Mouse (Mus musculus): ENCODE results near the gene Urm1.
"Not testable (repeated sequence)": the region's sequence is repeated elsewhere in the genome, so short reads cannot be mapped to it uniquely, and the experiment has no call there.

Urm1 gene

GRCm38 (mm10) chr2:29820025-29820817 lies at the start of gene Urm1:
Gene Urm1, plus strand, starts transcription at chr2:29820075.
- DNase-seq = peak; percentile 55

DNA sequence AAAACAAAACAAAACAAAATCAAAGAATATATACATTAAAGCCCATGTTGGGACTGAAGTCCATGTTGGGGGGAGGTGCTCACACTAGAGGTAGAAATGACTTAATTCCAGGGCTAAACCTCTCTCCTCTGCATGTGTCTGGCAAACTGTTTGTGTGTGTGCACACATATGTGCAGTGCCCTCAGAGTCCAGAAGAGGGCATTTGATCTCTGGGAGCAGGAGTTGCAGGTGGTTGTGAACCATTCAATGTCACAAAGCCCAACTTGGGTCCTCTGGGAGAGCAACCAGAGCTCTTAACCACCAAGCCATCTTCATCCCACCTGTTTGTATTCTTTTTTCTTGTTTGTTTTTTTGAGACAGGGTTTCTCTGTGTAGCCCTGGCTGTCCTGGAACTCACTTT lies 49.7 kb upstream of the Urm1 start:
- DNase-seq = no peak

GRCm38 (mm10) chr2:29771611-29772461 lies 48.0 kb upstream of the Urm1 start:
- no peak for DNase-seq

DNA sequence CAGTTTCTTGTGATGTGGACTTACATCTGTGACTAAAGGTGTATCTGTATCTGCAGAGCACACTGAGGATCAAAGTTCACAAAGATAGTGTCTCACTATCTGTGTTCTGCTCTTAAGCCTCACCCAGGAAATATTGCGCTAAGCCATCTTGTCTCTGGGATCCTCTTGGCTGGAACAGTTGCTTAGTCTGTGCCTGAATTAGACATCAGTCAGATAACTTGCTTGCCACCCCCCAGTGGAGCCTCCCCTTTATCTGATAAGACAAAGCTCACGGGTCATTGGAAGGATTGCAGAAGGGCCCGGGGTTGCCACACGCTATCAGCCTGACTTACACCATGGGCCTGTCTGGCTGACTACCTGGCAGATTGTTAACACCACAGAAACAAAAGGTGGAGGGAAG lies 46.6 kb upstream of the Urm1 start:
- DNase-seq = no peak

DNA sequence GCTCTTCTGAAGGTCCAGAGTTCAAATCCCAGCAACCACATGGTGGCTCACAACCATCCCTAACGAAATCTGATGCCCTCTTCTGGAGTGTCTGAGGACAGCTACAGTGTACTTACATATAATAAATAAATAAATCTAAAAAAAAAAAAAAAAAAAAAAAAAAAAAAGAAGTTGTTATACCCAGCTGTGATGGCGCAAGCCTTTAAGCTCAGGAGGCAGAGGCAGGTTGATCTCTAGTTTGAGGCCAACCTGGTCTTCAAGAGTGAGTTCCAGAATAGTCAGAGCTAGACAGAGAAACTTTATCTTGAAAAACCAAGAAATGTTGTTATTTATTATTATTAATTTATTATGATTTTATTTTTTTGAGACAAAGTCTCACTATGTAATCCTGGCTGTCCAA lies 38.6 kb upstream of the Urm1 start:
- not testable (repeated sequence) for DNase-seq

GRCm38 (mm10) chr2:29784290-29784689 lies 35.6 kb upstream of the Urm1 start:
- no peak for DNase-seq

GRCm38 (mm10) chr2:29787104-29787917 lies 32.6 kb upstream of the Urm1 start, which contains the start of gene Coq4:
Gene Coq4, plus strand, starts transcription at chr2:29787493.
- peak; percentile 94 for DNase-seq

DNA sequence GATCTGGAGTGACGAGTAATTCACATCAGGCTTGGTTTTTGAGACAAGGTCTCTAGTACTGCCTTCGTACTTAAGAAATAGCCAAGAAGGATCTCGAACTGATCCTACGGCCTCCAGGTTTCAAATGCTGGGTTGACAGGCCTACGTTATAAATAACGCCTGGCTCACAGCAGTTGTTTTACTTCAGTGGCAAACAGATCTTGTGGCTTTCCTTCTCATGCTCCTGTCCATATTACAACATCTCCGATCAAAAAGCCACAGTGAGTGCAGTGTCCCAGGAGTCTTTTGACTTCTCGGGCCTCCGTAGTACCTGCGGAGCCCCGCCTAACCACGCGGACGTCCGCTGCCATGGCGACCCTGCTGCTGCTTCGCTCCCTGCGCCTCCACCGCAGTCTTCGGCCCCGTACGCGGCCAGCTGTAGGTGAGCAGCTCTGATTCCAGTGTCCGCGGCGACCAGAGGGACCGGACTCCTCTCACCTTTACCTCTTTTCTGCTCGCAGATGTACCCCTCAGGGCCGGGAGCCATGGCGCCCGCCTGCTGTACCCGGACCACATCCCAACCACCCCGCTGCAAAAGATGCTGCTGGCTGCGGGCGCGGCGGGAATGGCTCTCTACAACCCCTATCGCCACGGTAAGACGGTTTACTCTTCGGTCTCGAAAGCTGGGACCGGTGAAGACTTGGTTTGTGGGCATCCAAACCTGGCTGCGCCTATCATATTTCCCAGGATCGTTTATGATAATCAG lies 31.8 kb upstream of the Urm1 start, which contains the start of gene Trub2:
TSS of gene Trub2 (minus strand) at position 566 of the 745 bp plus-strand sequence.
- DNase-seq = peak; percentile 87

GRCm38 (mm10) chr2:29792772-29793487 lies 26.9 kb upstream of the Urm1 start:
- no peak for DNase-seq

- DNase-seq = peak; percentile 95
Measured at GRCm38 (mm10) chr2:29802075-29802826, 17.6 kb upstream of the Urm1 start, which contains the start of gene Slc27a4. Gene Slc27a4, plus strand, starts transcription at chr2:29802634.

- DNase-seq = no peak
Measured at GRCm38 (mm10) chr2:29802827-29803201, 17.1 kb upstream of the Urm1 start.

DNA sequence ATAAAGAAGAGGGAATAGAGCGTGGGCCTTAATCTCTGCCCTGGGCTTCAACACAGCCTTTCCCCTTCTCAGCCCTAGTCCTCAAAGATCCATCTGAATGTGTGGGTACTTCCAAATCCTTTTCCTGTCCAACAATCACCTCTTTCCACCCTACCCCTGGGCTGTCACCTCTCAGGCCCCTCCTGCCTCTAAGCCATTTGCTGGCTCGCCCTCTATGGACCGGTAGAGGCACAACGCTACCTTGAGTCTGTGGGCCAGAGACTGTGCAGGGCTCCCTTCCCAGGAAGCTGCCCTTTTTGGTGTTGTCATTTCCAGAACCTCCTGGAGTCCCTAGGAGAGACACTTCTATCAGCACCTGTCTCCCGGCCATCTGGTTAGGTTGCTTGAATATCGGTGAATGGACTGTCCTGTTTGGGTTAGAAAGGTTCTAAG lies 16.5 kb upstream of the Urm1 start:
- DNase-seq = no peak

GRCm38 (mm10) chr2:29815678-29816371 lies 4.0 kb upstream of the Urm1 start:
- DNase-seq = no peak

DNA sequence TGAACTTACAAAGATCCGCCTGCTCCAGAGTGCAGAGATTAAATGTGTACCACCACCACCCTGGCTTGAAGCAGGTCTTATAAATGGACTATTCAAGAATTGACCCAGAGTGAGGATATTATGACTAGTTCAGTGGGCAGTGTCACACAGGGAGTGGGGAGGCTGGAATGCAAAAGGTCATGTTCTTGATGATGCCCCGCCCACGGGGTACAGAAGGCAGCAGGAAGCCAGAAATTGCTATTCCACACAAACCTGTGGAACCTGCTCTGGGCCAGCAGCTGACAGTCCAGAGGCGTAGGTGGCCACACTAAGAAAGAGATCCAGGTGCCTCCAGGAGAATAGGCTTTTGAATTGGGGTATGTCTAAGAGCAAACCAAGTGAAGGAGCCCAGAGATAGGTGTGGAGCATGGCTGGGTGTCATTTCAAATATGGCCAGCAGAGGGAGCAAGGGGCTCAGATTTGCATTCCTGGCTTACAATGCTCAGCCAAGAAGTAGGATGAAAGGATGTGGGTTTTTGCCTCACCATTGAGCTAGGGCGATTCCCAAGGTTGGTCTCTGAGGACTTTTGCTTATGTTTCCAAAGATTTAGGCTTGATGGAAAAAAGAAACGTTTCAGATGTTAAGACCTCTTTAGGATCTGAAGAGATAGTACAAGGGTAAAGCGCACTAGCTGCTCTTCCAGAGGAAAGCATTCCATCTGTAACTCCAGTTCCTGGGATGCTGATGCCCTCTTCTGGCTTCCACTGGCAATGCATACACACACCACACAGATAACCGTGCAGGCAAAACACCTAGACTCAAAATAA lies 2.2 kb upstream of the Urm1 start:
- DNase-seq = peak; percentile 86

DNA sequence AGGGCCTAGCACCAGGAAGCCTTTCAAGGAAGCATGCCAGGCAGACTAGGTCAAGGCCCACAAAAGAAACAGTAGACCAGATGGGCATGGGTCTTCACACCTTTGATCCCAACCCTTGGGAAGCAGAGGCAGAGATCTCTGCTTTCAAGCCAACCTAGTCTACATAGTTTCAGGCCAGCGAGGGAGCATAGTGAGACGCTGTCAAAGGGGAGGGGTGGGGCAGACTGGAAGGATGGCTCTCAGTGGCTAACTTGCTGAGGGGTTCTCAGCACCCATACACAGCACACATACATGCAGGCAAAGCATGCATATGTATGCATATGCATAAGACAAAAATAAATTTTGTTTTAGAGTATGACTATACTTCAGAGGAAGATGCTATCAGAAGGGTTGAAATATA lies 512 bp upstream of the Urm1 start:
- no peak for DNase-seq

DNA sequence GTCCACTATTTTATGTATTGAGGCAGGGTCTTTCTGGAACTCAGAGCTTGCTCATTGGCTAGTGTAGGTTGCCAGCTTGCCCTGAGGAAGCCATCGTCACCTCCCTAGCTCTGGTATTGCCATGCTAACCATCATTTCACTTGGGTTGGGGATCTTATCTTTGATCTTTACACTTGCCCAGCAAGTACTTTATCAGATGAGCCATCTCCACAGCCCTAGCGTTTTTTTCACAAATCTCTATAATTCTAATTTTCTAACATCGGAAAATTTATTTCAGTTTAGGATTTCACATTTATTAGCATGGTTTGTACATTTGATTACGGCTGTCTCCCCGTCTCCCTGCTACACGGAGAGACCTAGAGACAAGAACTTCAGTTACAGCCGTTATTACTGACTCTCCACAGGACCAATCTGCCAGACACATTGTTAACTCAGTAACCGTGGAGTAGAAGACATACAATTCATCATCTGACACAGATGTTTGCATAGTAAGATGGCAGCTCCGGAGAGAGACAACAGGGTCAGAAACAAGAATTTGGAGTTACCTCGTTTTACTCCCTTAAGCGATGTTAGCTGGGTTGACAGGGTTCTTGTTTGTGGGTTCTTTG lies 6.5 kb downstream of the Urm1 start:
- no peak for DNase-seq

DNA sequence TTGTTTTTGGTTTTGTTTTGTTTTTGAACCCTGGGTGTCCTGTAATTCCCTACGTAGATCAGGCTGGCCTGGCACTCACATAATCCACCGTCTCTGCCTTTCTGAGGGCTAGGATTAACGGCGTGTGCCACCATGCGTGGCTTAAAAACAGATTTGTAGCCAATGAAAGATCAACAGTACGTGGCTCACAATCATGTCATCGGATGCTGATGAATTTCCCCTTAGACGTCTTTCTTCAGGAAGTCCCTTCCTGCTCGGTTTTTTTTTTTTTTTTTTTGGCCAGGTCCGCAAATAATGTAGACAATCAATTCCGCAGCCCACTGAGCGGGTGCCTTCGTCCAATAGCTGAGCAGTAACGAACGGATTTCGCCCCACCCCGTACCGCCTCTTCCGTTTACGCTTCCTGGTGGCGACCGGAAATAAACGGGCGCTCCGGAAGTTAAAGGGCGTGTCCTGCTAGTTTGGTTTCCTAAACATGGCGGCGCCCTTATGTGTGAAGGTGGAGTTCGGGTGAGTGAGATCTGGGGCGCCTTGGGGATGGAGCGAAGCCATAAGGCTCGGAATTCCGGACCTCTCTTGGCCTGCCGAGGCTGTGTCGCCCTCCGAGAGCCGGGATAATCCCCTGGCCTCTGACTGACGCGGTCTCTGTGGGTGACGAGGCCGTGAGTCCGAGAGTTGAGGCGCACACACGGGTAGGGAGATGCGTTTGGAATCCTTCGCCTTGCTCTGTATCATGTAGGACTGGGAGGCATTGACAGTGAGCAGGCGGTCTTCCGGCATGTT lies 7.2 kb downstream of the Urm1 start:
- DNase-seq = peak; percentile 97

- no peak for DNase-seq
Measured at GRCm38 (mm10) chr2:29827709-29828024, 7.8 kb downstream of the Urm1 start.

Data from layer of hippocampus, adult 9-11 months (tissue).